Comparison of ENCODE assay signal across 9 mouse cellular contexts in genomic region chr4:120730574-120730973, GRCm38 (mm10). TPM values are rescaled to one million over a fixed set of nuclear protein-coding genes. Genes with fewer than 3 reads are reported as not detected.
DNase-seq lines count a peak whose midpoint lies in the region; ATAC-seq lines count a peak whose summit lies in the region.
"Had no signal": no experiment of that assay in that cellular context is flagged by ENCODE, and none has a peak within 500 bp of the region (broad histone marks: within the 10 kb centered on the region; RNA-seq: fewer than 3 reads in every experiment).

No protein-coding gene starts in this region.

- no peak for ATAC-seq in heart, embryonic 15.5 days (replicated peaks; ENCODE audit: insufficient number of reproducible peaks, insufficient read depth, low FRiP score, low read depth)
- ATAC-seq in hindbrain, embryonic 15.5 days (ENCODE audit: low FRiP score, low read depth) = no peak
- peak; percentile 41 for ATAC-seq in midbrain, embryonic 12.5 days (ENCODE audit: low FRiP score, low read depth)
- ATAC-seq in megakaryocyte progenitor cell, adult 5-6 weeks (replicated peaks; ENCODE audit: poor library complexity) = no peak

- WGBS in heart, embryonic 15.5 days = 29% methylated on average over 6 of the region's 6 CpGs
- WGBS in embryonic facial prominence, embryonic 10.5 days = 23% methylated on average over 6 of the region's 6 CpGs
- WGBS in hindbrain, embryonic 15.5 days = 30% methylated on average over 6 of the region's 6 CpGs
- 36% methylated on average over 6 of the region's 6 CpGs for WGBS in midbrain, embryonic 12.5 days

- H3K9ac ChIP-seq in heart, embryonic 15.5 days = peak overlapping the region; percentile 59; the same call in 1 of the 2 replicates
- H3K9ac ChIP-seq in hindbrain, embryonic 15.5 days = peak overlapping the region; percentile 47
- H3K9ac ChIP-seq in midbrain, embryonic 12.5 days (replicated peaks) = no peak overlapping the region

- no peaks in the 10 kb centered on the region for H3K9me3 ChIP-seq in heart, embryonic 15.5 days (replicated peaks)
- H3K9me3 ChIP-seq in embryonic facial prominence, embryonic 10.5 days = no peaks in the 10 kb centered on the region
- no peaks in the 10 kb centered on the region for H3K9me3 ChIP-seq in hindbrain, embryonic 15.5 days
- no peaks in the 10 kb centered on the region for H3K9me3 ChIP-seq in midbrain, embryonic 12.5 days

- DNase-seq in heart, adult 8-10 months (ENCODE audit: low spot score) = no peak
- no peak for DNase-seq in embryonic facial prominence, embryonic 10.5 days (ENCODE audit: low spot score)
- DNase-seq in adrenal gland, adult 18-20 months (ENCODE audit: low spot score in 2 of 2) = no peak
- no peak for DNase-seq in layer of hippocampus, adult 9-10 months (ENCODE audit: low spot score)

- peak overlapping the region; percentile 57 for H3K4me3 ChIP-seq in heart, embryonic 15.5 days
- H3K4me3 ChIP-seq in embryonic facial prominence, embryonic 10.5 days = peak overlapping the region; percentile 63
- peak overlapping the region; percentile 44 for H3K4me3 ChIP-seq in hindbrain, embryonic 15.5 days
- peak overlapping the region; percentile 48 for H3K4me3 ChIP-seq in midbrain, embryonic 12.5 days

- peaks cover 36% of the 10 kb centered on the region for H3K27me3 ChIP-seq in heart, embryonic 15.5 days
- peaks cover 57% of the 10 kb centered on the region for H3K27me3 ChIP-seq in embryonic facial prominence, embryonic 10.5 days (replicated peaks; ENCODE audit: low read depth, poor library complexity, severe bottlenecking)
- peaks cover 11% of the 10 kb centered on the region for H3K27me3 ChIP-seq in hindbrain, embryonic 15.5 days
- H3K27me3 ChIP-seq in midbrain, embryonic 12.5 days = peaks cover 64% of the 10 kb centered on the region

- no peaks in the 10 kb centered on the region for H3K36me3 ChIP-seq in heart, embryonic 15.5 days
- no peaks in the 10 kb centered on the region for H3K36me3 ChIP-seq in embryonic facial prominence, embryonic 10.5 days (replicated peaks)
- H3K36me3 ChIP-seq in hindbrain, embryonic 15.5 days = no peaks in the 10 kb centered on the region
- H3K36me3 ChIP-seq in midbrain, embryonic 12.5 days = no peaks in the 10 kb centered on the region

- H3K4me1 ChIP-seq in heart, embryonic 15.5 days (replicated peaks) = peaks cover 35% of the 10 kb centered on the region
- peaks cover 50% of the 10 kb centered on the region for H3K4me1 ChIP-seq in embryonic facial prominence, embryonic 10.5 days
- H3K4me1 ChIP-seq in hindbrain, embryonic 15.5 days (replicated peaks) = peaks cover 23% of the 10 kb centered on the region
- H3K4me1 ChIP-seq in midbrain, embryonic 12.5 days = peaks cover 23% of the 10 kb centered on the region

- H3K27ac ChIP-seq in heart, embryonic 15.5 days = no peak overlapping the region
- no peak overlapping the region; the same call in 1 of the 2 replicates for H3K27ac ChIP-seq in embryonic facial prominence, embryonic 10.5 days (replicated peaks)
- no peak overlapping the region for H3K27ac ChIP-seq in hindbrain, embryonic 15.5 days (replicated peaks)
- no peak overlapping the region for H3K27ac ChIP-seq in midbrain, embryonic 12.5 days (replicated peaks)
- H3K27ac ChIP-seq: macrophage had no signal

- H3K4me2 ChIP-seq in heart, embryonic 15.5 days = peak overlapping the region; percentile 89
- peak overlapping the region; percentile 91 for H3K4me2 ChIP-seq in hindbrain, embryonic 15.5 days
- peak overlapping the region; percentile 78 for H3K4me2 ChIP-seq in midbrain, embryonic 12.5 days (replicated peaks)

RNA-seq across cellular contexts. Expression of gene Kcnq4, which starts 17.8 kb away (rescaled TPM):
- 0.64 and 0.99 TPM in 2 replicates for polyA plus RNA-seq in heart, embryonic 15.5 days (2015; fragmentation: Nextera tagmentation; extraction: Ambion mirVana)
- 1 to 10 TPM; 1.6 to 2.4 (median 2.2) TPM for total RNA-seq in heart, adult 8-10 months (2022)
- polyA plus RNA-seq in embryonic facial prominence, embryonic 10.5 days (2016; fragmentation: Nextera tagmentation; extraction: Ambion mirVana) = 4.2 and 5.6 TPM in 2 replicates
- 6.6 and 7.0 TPM in 2 replicates for polyA plus RNA-seq in hindbrain, embryonic 15.5 days (2015; fragmentation: Nextera tagmentation; extraction: Ambion mirVana)
- 3.1 and 3.7 TPM in 2 replicates for polyA plus RNA-seq in midbrain, embryonic 12.5 days (2016; fragmentation: Nextera tagmentation; extraction: Ambion mirVana)
- not detected in 2 replicates for total RNA-seq in megakaryocyte progenitor cell, adult 5-6 weeks (2015)
- total RNA-seq in megakaryocyte progenitor cell, adult 5-6 weeks (2017) = not detected in 2 replicates
- 1 to 10 TPM; 1.5 to 3.1 TPM for total RNA-seq in adrenal gland, adult 18-20 months (2021)
- polyA plus RNA-seq: macrophage had no signal
